Mouse (Mus musculus): ENCODE data around the gene Wnt7a. TPM values are rescaled to one million over a fixed set of nuclear protein-coding genes. Genes with fewer than 3 reads are reported as not detected.

Gene Wnt7a
- total RNA-seq (2014; fragmentation: Nextera tagmentation): not detected in 2 replicates
- total RNA-seq (2017): 0.05 and 0.06 TPM in 2 replicates
- polyA plus RNA-seq (2012): not detected in 2 replicates

GRCm38 (mm10) chr6:91410961-91411368, at the start of gene Wnt7a:
Gene Wnt7a (minus strand): TSS chr6:91411363.
- ATAC-seq (ENCODE audit: extremely low read depth, insufficient number of reproducible peaks, low FRiP score, poor library complexity, severe bottlenecking): no peak
- Histone ChIP-seq H3K4me1 (ENCODE audit: insufficient read depth, low read depth, low read length) (no peaks in the 10 kb centered on the region), H3K9me3 (replicated peaks) (no peaks in the 10 kb centered on the region), H3K27me3 (ENCODE audit: insufficient read depth, low read length) (peaks cover 25% of the 10 kb centered on the region), H3K36me3 (replicated peaks) (no peaks in the 10 kb centered on the region), H3K4me3 (ENCODE audit: low read depth, low read length) (no peak within 1 kb of the TSS)
- no peak for DNase-seq (ENCODE audit: low spot score)
- TF ChIP-seq CTCF (IDR thresholded peaks at IDR 0.05; ENCODE audit: low read depth, low read length) (no peak), GATA2 (IDR thresholded peaks at IDR 0.05; ENCODE audit: borderline replicate concordance, low read depth, low read length) (no peak), POLR2AphosphoS5 (IDR thresholded peaks at IDR 0.05; ENCODE audit: insufficient replicate concordance, low read depth, low read length) (no peak), GATA1 (IDR thresholded peaks at IDR 0.05; ENCODE audit: borderline replicate concordance, low read length) (no peak), TAL1 (conservative IDR thresholded peaks at IDR 0.05; ENCODE audit: low read depth, low read length) (no peak)

- ATAC-seq (ENCODE audit: extremely low read depth, insufficient number of reproducible peaks, low FRiP score, poor library complexity, severe bottlenecking): no peak
- peaks cover 6% of the 10 kb centered on the region; the same call in 1 of the 2 replicates for H3K27me3 ChIP-seq (ENCODE audit: insufficient read depth, low read length)
- no peak overlapping the region for H3K4me3 ChIP-seq (ENCODE audit: low read depth, low read length)
- H3K4me1 ChIP-seq (ENCODE audit: insufficient read depth, low read depth, low read length): no peaks in the 10 kb centered on the region
- no peak for DNase-seq (ENCODE audit: low spot score)
- H3K36me3 ChIP-seq (replicated peaks): peaks cover 25% of the 10 kb centered on the region
- TF ChIP-seq CTCF (IDR thresholded peaks at IDR 0.05; ENCODE audit: low read depth, low read length) (no peak), GATA1 (IDR thresholded peaks at IDR 0.05; ENCODE audit: borderline replicate concordance, low read length) (no peak), POLR2AphosphoS5 (IDR thresholded peaks at IDR 0.05; ENCODE audit: insufficient replicate concordance, low read depth, low read length) (no peak), TAL1 (conservative IDR thresholded peaks at IDR 0.05; ENCODE audit: low read depth, low read length) (no peak), GATA2 (IDR thresholded peaks at IDR 0.05; ENCODE audit: borderline replicate concordance, low read depth, low read length) (no peak)
- no peaks in the 10 kb centered on the region for H3K9me3 ChIP-seq (replicated peaks)
Observed at GRCm38 (mm10) chr6:91459471-91459870, 48.3 kb upstream of the Wnt7a start.

- Histone ChIP-seq H3K36me3 (replicated peaks) (no peaks in the 10 kb centered on the region), H3K4me3 (ENCODE audit: low read depth, low read length) (no peak overlapping the region), H3K27me3 (ENCODE audit: insufficient read depth, low read length) (peaks cover 28% of the 10 kb centered on the region), H3K4me1 (ENCODE audit: insufficient read depth, low read depth, low read length) (no peaks in the 10 kb centered on the region), H3K9me3 (replicated peaks) (no peaks in the 10 kb centered on the region)
- TF ChIP-seq TAL1 (conservative IDR thresholded peaks at IDR 0.05; ENCODE audit: low read depth, low read length): no peak
- TF ChIP-seq CTCF (IDR thresholded peaks at IDR 0.05; ENCODE audit: low read depth, low read length): no peak
- no peak for TF ChIP-seq GATA1 (IDR thresholded peaks at IDR 0.05; ENCODE audit: borderline replicate concordance, low read length)
- no peak for TF ChIP-seq POLR2AphosphoS5 (IDR thresholded peaks at IDR 0.05; ENCODE audit: insufficient replicate concordance, low read depth, low read length)
- no peak for TF ChIP-seq GATA2 (IDR thresholded peaks at IDR 0.05; ENCODE audit: borderline replicate concordance, low read depth, low read length)
- ATAC-seq (ENCODE audit: extremely low read depth, insufficient number of reproducible peaks, low FRiP score, poor library complexity, severe bottlenecking) (no peak), DNase-seq (ENCODE audit: low spot score) (no peak)
Observed at GRCm38 (mm10) chr6:91454546-91454945, 43.4 kb upstream of the Wnt7a start.

GRCm38 (mm10) chr6:91452056-91452455, 40.9 kb upstream of the Wnt7a start:
- H3K36me3 ChIP-seq (replicated peaks): no peaks in the 10 kb centered on the region
- TF ChIP-seq CTCF (IDR thresholded peaks at IDR 0.05; ENCODE audit: low read depth, low read length) (no peak), TAL1 (conservative IDR thresholded peaks at IDR 0.05; ENCODE audit: low read depth, low read length) (no peak), POLR2AphosphoS5 (IDR thresholded peaks at IDR 0.05; ENCODE audit: insufficient replicate concordance, low read depth, low read length) (no peak), GATA2 (IDR thresholded peaks at IDR 0.05; ENCODE audit: borderline replicate concordance, low read depth, low read length) (no peak), GATA1 (IDR thresholded peaks at IDR 0.05; ENCODE audit: borderline replicate concordance, low read length) (no peak)
- no peaks in the 10 kb centered on the region for H3K9me3 ChIP-seq (replicated peaks)
- DNase-seq (ENCODE audit: low spot score) (no peak), ATAC-seq (ENCODE audit: extremely low read depth, insufficient number of reproducible peaks, low FRiP score, poor library complexity, severe bottlenecking) (no peak)
- no peak overlapping the region for H3K4me3 ChIP-seq (ENCODE audit: low read depth, low read length)
- no peaks in the 10 kb centered on the region for H3K4me1 ChIP-seq (ENCODE audit: insufficient read depth, low read depth, low read length)
- H3K27me3 ChIP-seq (ENCODE audit: insufficient read depth, low read length): peaks cover 28% of the 10 kb centered on the region

- ATAC-seq (ENCODE audit: extremely low read depth, insufficient number of reproducible peaks, low FRiP score, poor library complexity, severe bottlenecking): no peak
- Histone ChIP-seq H3K36me3 (replicated peaks) (no peaks in the 10 kb centered on the region), H3K9me3 (replicated peaks) (no peaks in the 10 kb centered on the region), H3K4me1 (ENCODE audit: insufficient read depth, low read depth, low read length) (no peaks in the 10 kb centered on the region), H3K4me3 (ENCODE audit: low read depth, low read length) (no peak overlapping the region), H3K27me3 (ENCODE audit: insufficient read depth, low read length) (peaks cover 38% of the 10 kb centered on the region)
- no peak for TF ChIP-seq GATA1 (IDR thresholded peaks at IDR 0.05; ENCODE audit: borderline replicate concordance, low read length)
- TF ChIP-seq GATA2 (IDR thresholded peaks at IDR 0.05; ENCODE audit: borderline replicate concordance, low read depth, low read length): no peak
- TF ChIP-seq CTCF (IDR thresholded peaks at IDR 0.05; ENCODE audit: low read depth, low read length): no peak
- TF ChIP-seq POLR2AphosphoS5 (IDR thresholded peaks at IDR 0.05; ENCODE audit: insufficient replicate concordance, low read depth, low read length): no peak
- TF ChIP-seq TAL1 (conservative IDR thresholded peaks at IDR 0.05; ENCODE audit: low read depth, low read length): no peak
- no peak for DNase-seq (ENCODE audit: low spot score)
Observed at GRCm38 (mm10) chr6:91449472-91450225, 38.5 kb upstream of the Wnt7a start.

- TF ChIP-seq GATA2 (IDR thresholded peaks at IDR 0.05; ENCODE audit: borderline replicate concordance, low read depth, low read length): no peak
- no peak for TF ChIP-seq GATA1 (IDR thresholded peaks at IDR 0.05; ENCODE audit: borderline replicate concordance, low read length)
- no peak for TF ChIP-seq TAL1 (conservative IDR thresholded peaks at IDR 0.05; ENCODE audit: low read depth, low read length)
- TF ChIP-seq CTCF (IDR thresholded peaks at IDR 0.05; ENCODE audit: low read depth, low read length): no peak
- no peak for TF ChIP-seq POLR2AphosphoS5 (IDR thresholded peaks at IDR 0.05; ENCODE audit: insufficient replicate concordance, low read depth, low read length)
- no peak overlapping the region for H3K4me3 ChIP-seq (ENCODE audit: low read depth, low read length)
- peaks cover 13% of the 10 kb centered on the region for H3K36me3 ChIP-seq (replicated peaks)
- DNase-seq (ENCODE audit: low spot score) (no peak), ATAC-seq (ENCODE audit: extremely low read depth, insufficient number of reproducible peaks, low FRiP score, poor library complexity, severe bottlenecking) (no peak)
- peaks cover 14% of the 10 kb centered on the region for H3K4me1 ChIP-seq (ENCODE audit: insufficient read depth, low read depth, low read length)
- H3K27me3 ChIP-seq (ENCODE audit: insufficient read depth, low read length): peaks cover 21% of the 10 kb centered on the region
- no peaks in the 10 kb centered on the region for H3K9me3 ChIP-seq (replicated peaks)
Observed at GRCm38 (mm10) chr6:91445316-91445715, 34.2 kb upstream of the Wnt7a start.

All from G1E (cell line).